Mouse (Mus musculus) heart, adult 18-20 months (tissue): Measurements from ENCODE around the gene Wdr34. TPM values are rescaled to one million over a fixed set of nuclear protein-coding genes. Genes with fewer than 3 reads are reported as not detected.
"Not testable (repeated sequence)": the region's sequence is repeated elsewhere in the genome, so short reads cannot be mapped to it uniquely, and the experiment has no call there.

Experiments used
- DNase-seq, 2 experiments: peaks; one replicate each; pipeline ENCODE4 v3.0.0; 2021 to 2022; ENCODE audit warnings: mixed read lengths in 1 of 2
- total RNA-seq, 2 experiments: library from RNA; stranded (reverse); gene quantifications; 2 replicates each; pipeline ENCODE4 v1.2.3; 2021

Wdr34 gene
- total RNA-seq, 2 experiments from 2014 or later = 6.3 to 6.8 TPM

DNA sequence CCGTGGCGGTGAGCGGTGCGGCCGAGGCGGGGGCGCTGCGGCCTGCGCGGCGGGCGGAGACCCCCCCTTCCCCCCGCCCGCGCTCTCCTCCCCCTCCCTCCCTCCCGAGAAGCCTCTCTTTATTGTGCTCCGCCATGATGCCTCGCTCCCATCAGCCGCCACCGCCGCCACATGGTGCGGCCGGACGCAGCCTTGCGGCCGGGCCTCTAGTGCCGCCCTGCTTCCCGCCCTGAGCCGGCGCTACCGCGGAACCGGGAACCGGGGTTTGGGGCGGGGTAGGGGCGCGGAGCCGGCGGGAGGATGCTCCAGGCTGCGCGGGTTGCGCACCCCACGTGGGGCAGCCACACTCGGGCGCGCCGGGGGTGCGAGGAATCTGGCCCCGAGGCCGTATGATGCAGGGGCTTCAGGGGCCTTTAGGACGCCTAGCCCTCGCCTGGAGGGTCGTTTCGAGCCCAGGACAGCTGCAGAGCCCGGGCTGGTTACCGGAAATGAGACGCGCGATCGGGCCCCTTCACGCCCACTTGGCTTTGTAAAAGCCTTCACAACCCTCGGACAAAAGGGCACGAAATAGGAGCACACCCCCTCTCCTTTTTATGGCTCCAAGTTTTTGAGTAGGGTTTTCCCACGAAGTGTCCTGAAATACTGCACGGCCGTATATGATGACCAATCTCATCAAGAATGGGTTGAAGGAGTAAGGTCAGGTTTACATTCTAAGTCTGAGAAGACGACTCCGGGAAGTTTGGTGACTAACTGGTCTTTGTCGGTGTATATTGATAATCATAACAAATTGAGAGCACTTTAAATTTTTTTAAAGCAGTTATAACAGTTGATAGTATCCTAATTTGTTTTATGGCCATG, 18.6 kb upstream of the Wdr34 start:
- DNase-seq = peak; percentile 49 to 55

DNA sequence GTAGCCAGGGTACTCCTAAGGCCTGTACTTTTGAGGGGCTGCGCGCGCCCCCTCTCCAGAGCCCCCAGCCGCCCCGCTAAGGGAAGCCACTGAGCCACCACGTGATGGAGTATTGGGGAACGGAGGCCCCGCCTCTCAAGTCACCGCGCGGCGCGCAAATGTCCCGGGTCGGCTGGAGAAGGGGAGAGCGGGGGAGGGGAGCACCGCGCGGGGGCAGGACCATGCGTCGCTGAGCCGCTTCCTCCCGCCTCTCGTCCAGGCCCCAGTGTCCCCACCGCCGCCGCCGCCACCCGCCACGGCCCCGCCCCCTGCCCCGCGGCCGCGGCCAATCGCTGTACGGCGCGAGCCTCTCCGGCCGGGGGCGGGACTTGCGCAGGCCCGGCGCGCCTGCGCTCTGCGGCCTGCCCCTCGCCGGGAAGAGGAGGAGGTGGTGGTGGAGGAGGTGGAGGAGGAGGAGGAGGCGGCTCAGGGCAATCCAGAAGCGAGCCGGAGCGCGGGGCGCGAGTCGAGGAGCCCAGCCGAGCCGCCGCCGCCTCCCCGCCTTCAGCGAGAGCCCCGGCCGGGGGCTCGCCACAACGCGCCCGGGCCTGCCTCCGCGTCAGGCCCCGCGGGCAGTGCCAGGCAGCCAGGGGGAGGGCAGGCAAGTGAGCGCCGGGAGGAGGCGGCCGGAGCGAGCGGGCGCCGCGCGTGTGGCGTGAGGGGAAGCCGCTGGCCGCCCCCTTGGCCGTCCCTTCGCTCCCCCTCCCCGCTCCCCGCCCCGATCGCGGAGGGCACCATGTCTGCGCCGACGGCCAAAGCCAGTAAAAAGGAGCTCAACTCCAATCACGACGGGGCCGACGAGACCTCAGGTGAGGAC, 17.6 kb upstream of the Wdr34 start:
- DNase-seq = peak; percentile 92 to 98

DNA sequence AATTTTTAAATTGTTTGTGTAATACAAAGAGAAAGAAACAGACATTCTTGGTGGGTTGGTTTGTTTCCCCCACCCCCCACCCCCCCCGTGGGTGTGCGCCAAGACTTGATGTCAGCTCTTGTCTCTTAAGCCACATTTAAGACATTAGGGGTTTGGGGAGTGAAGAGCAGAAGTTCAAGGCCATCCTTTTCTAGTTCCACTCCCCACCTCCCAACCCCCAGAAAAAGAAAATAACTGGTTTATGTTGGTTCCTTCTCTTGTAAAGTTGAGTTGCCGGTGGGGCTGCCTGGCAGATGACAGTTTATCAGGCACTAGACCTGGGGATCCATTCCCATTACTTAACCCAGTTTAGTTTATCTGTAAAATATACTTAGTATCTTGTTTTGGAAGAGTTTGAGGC, 15.6 kb upstream of the Wdr34 start:
- no peak for DNase-seq

DNA sequence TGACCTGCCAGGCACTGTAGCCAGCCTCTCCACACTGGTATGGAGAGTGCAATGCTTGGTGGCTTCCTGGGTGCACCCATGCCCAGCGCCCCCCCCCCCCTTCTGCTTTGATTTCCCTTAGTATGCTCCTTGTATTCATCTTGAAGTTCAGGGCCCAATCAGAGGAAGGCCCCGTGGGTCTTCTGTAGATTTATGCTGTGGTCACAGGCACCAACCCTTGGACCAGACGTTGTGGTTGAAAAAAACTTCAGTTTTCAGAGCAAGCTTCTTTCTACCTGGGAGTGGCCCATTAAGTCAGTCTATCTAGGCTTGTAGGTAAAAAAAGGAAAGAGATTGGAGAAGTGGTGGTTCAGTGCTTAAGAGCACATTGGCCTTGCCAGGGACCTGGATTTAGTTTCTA, 15.1 kb upstream of the Wdr34 start:
- DNase-seq = no peak

DNA sequence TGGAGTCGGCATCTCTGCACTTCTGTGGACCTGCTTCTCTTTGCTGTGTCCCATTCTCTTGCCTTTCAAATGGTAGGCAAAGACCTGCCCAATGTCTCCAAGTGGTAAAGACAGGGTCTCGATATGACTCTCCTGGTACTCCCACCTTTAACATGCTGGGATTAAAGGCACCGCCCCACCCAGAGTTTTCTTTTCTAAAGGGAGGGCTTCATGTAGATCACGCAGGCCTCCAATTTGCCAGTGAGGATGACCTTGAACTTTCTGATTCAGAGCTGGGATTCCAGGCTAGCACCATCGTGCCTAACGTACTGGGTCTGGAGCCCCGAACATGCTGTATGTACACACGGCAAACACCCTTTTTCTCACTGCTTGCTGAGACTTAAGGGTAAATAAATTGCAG, 14.6 kb upstream of the Wdr34 start:
- no peak for DNase-seq

DNA sequence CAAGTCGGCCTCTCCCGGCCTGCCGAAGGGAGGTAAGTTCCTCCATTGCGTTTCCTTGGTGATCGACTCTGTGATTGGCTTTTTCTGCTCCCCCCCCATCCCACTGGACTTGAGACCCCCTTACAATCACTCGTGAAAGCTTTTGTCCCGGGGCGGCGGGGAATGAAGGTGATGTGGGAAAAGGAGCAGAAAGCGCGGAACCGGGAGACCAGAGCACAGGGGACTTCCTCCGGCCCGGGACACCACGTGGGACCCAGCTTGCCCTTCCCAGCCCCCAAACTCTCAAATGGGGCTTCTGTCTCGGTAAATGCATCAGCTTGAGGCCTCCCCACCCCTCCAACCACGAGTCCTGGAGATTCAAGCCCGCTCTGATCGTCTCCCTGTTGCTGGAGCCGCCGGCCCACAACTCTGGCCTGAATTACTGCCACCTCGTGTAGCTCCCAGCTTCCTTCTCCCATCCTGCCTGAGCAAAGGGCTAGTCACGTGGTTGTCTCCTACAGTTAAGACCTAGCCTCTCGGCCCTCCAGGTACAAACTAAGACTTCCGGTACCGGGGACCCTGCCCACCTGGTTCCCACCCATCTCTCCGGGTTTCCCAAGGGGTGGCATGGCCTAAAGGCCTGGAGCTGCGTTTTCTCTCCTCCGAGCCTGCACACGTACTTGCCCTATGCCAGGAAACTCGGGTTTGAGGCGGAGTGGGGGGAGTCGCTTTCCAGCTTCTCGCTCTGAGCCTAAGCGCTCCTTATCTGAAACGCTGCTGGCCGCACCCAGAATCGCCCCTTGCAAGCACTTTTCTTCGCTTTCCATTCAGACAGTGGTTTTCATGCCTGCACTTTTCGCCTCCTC, 13.8 kb upstream of the Wdr34 start:
- peak; percentile 79 to 81 for DNase-seq

DNA sequence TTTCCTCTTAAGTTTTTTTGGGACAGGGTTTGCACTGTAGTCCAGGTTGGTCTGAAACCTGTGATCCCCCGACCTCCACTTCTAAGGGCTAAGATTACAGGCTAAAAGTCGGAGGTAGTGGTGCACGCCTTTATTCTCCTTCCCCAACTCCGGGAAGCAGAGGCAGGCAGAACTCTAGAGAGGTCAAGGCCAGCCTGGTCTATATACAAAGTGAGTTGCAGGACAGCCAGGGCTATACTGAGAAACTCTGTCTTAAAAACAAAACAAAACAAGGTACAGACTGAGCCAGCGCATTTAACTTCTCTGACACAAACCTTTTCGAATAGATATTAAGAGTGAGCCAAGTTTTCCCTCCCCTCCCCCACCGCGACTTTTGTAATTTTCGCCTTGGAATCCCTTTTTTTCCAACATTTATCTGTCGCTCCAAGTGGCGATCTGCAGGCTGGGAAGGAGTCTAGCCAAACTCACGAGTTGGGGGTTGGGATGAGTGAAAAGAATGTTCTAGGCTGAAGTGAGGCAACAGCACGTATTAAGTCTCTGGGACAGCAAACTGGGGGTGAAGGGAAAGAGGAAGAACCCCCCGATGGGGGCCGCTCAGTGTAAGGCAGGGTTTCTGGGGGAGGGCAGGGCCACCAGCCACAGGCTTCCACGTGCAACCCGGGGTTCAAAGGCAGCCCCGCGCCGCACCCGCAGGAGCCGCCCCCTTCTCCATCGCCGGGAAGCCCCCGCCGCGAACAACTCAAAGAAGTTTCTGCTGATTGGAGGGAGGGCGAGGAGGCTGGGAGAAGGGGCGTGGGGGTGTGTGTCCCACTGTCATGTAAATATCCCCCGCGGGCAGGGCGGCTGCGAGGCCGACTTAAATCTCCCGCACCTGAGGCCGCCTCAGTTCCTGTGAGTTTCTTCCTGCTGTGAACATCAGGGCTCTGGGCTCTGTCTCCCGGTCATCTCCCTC, 12.8 kb upstream of the Wdr34 start:
- DNase-seq = peak; percentile 40 to 58

DNA sequence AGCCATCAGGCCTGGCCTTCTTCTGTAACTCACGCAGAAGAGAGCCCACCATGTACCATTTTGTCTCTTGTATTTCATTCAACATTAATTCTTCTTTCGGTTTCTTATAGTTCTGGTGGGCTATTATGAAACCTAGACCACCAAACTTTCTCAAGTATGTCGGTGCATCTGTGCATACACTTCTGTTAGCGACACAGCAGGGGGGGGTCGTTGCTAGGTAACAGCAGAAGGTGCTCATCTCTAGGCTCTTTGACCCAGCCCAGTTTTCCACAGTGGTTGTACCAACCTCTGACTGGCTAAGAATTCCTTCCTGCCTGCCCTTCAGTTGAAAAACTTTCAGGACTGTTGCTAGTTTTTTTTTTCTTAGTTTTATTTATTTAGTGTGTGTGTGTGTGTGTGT, 9.7 kb upstream of the Wdr34 start:
- DNase-seq = no peak

DNA sequence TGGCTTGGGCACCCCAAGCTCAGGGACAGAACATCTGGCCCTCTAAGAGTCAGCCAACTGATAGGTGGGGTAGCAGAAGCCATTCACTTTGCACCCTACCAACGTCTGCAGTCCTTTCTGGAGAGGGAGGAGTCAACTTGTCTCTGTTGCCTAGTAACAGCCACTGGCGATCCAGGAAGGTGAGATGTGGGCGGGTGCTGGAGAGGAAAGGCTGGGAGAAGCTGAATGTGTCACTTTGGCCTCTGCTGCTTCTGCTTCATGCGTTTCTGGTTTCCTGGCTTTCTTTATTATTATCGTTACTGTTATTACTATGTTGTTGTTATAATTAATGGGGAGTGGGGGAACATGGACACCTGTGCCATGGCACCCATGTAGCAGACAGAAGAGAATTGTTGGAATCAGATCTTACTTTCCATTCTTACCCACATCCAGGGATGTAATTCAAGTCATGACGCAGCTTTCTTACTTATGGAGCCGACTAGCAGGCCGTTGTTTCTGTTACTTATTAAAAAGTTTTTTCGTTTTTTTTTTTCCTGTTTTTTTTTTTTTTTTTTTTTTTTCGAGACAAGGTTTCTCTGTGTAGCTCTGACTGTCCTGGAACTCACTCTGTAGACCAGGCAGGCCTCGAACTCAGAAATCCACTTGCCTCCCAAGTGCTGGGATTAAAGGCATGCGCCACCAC, 8.7 kb upstream of the Wdr34 start, which contains the start of gene Set:
Gene Set (plus strand): TSS at position 156 of the 682 bp plus-strand sequence.
- DNase-seq = no peak

DNA sequence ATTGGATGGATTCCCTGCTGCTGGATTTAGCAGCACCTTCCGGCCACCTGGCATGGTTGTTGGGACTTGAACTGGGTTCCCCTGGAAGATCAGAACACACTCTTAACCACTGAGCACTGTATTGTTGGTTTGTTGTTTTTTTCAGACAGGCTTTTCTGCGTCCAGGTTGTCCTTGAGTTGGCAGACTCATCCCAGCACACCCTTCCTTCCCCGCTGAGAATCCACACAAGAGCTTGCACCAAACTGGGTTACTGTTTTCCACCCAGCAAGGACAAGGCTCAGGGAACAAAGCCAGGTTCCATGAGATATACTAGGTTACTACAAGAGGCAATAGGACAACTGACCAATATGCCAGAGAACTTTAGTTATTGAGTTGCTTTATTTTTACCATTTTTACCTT, 8.1 kb upstream of the Wdr34 start:
- no peak for DNase-seq

DNA sequence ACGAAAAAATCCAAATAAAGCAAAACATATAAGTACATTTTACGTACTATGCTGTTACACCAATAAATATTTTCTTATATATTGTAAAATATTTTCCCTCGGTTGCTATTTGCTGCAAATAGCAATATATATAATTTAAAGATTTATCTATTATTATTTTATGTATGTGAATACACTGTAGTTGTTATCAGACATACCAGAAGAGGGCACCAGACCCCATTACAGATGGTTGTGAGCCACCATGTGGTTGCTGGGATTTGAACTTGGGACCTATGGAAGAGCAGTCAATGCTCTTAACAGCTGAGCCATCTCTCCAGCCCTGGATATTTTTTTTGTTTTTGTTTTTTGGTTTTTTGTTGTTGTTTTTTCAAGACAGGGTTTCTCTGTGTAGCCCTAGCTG, 6.6 kb upstream of the Wdr34 start:
- not testable (repeated sequence) for DNase-seq

DNA sequence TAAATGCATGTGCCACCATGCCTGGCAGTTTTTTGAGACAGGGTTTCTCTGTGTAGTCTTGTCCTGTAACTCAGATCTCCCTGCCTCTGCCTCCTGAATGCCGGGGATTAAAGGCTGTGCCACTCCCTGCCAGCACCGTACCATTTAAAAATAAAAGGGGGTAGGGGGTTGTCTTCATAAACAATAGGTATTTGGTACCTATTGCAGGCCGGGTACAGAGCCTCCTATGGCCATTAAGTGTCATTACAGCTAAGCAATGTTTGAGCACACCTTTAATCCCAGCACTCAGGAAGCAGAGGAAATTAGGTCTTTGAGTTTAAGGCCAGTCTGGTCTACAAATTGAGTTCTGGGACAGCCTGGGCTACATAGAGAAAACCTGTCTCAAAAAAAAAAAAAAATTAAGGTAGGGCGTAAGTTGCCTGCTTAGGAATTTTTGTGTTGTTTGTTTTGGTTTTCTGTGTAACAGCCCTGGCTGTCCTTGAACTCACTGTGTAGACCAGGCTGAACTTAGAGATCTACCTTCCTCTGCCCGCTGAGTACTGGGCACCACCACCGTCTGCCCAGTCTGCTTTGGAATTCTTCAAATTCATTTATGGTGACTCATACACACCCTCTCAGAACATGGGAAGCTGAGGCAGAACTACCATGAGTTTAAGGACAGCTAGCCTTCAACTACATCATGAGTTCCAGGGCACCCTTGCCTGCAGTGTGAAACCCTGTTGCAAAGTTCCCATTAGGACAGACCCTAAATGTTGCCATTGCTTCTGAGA, 3.5 kb upstream of the Wdr34 start:
- DNase-seq = no peak

DNA sequence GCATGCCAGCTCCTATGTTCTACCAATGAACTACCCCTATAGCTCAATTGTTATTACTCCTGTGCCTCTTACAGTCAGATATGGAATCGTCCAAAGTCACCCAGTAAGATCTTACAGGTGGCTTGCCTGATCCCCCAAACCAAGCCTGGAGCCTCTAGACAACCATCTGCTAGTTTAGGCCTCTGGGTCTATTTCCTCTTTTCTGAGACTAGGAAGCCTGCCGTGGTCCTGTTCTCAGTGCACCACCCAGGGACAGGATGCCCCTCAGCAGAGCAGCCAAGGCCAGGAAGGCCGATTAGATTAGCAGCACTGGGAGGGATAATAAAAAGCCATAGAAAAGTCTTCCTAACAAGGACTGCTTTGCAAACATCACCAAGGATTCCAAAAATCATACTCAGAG, 1.1 kb upstream of the Wdr34 start:
- DNase-seq = no peak

DNA sequence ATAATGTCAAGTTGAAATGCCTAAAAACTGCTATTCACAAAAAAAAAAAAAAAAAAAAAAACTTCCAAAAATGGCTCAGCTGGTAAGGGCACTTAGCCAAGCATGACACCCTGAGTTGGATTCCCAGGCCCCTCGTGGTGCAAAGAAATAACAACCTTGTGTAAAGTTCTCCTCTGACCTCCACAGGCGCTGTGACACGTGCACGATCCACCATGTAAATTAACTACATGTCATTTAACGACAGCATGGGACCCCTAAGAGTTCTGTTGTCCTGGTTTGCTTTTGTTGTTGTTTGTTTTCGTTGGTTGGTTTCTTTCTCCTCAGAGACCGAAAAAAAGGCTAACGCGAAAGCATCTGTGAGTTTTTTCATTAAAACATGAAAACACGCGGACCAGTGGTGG, 580 bp downstream of the Wdr34 start:
- DNase-seq = no peak

DNA sequence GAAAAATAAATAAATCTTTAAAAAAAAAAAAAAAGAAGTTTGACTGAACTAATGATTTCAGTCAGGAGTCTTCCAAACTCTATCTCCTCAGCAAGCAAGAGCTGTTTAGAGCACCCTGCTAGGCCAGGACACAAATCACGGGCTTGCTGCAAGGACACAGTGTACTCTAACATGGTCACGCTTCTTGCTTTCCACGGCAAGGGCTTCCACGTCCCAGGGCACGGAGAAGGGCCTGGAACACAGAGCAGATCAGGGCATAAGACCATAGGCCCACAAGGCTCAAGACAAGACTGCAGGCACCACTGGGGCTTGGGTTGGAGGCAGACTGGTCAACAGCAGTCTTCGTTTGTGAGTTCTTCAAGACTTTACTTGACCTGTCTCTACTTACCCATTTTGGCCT, 1.6 kb downstream of the Wdr34 start:
- no peak for DNase-seq

DNA sequence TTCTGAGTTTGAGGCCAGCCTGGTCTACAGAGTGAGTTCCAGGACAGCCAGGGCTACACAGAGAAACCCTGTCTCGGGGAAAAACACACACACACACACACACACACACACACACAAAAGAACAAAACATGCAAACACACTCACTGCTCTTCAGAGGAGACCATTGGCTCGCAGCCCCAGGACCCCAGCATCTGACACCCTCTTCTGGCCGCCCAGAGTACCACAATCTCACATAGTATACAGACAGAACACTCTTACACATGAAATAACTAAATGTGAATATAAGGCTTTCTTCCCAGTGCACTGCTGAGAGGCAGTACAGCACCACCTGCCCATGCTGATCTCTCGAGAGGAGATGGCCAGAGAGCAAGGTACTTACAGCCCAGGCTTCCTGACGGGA, 4.1 kb downstream of the Wdr34 start:
- no peak for DNase-seq

DNA sequence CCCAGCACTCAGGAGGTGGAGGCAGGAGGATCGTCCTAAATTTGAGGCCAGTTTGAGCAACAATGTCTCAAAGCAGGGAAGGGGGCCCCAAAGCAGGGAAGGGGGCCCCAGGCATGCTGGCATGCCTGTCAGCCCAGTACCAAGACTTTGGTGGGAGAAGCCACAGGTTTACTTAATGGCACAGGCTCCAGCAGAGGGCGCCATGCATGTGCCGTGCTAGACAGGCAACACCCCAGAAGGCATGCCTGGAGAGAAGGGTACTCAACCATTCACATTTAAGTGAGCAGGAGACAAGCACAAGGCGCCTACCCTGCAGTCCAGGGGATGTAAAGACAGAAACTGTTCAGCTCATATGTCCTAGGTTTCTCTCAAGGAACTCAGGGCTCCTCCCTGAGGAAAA, 6.2 kb downstream of the Wdr34 start:
- peak; percentile 70 to 85 for DNase-seq

DNA sequence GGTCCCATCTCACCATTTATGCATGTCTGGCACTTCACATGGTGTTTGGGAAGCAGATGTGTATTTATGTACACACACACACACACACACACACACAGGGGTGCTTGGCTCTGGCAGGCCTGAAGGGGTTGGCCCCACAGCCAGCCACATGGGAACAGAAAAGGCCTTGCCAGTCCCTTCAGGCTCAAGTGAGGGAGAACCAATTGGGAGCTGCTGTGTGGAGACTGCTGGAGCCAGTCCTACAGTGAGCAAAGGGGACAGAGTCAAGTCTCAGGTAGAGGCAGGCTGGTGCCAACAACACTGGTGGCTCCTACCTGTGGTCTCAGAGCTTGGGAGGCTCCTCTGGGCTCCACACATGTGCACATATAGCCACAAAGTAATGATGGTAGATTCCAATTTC, 9.0 kb downstream of the Wdr34 start:
- DNase-seq = peak in 1 of 2 experiments; percentile 41

DNA sequence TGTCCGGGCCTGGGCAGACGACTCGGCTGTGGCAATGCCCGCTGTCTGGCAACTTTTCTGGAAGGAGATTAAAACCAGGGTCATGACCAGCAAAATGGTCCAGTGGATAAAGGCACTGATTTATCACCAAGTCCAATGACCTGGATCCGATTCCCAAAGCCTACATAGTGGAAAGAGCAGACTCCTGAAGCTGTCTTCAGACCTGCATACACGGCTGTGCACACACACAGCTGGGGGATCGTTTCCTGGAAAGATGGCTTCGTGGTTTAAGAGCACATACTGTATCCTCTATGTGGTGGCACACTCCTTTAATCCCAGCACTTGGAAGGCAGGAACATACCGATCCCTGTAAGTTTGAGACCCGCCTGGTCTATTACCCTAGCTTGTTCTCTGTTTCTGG, 10.3 kb downstream of the Wdr34 start:
- DNase-seq = no peak

DNA sequence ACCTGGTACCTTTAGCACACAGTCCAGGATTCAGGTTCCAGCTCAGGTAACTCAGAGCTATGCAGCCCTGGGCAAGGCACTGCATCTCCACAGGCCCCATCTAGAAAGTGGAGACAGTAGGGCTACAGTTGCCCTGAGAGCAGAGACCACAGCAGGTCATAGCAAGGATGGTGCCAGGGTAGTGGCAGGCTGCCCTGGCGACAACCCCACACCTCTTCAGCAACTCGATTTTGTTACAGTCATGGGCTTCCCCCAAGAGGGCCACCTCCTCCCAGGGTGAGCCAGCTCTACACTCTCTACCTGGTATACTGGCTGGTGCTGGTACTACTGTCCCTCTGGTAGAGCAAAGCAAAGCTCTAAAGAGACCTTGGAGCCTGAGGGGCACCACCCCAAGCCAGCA, 10.9 kb downstream of the Wdr34 start:
- DNase-seq = no peak
